Comparison of ENCODE assay signal across 9 mouse cellular contexts in the genomic region with DNA sequence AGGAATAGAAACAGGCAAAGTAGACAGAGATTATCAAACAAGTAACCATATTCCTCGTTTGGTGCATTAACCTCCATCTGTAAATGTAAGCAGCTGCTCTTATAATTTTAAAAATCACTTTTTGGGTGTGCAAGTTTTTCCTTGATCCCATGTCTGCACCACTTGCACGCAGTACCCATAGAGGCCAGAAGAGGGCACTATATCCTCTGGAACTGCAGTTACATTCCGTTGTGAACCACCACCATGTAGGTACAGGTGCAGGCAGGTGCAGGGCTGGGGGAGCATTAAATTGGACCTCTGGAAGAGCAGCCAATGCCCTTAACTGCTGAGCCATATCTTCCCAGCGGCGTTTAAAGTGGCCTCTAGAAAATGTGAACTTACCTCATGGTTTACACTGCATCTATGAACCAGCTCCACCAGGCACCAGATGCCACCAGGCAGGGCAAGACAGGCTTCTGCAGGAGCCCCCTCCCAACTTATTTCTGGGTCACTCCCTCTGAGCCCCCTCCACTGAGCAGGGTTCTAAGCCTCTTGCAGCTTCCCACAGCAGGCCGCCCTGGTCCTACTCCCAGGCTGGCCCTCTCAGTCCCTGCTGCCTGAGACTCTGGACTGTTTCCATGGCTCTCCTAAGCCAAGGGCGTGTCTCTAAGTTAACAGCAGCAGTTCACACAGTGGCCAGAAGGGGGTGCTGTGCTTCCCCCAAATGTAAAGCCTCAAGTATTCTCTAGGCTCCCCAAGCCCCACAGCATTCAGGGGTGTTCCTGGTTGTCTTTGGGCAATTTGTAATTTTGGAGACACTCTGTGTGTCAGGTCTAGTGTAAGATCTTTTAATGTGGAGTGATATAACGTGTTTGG. TPM values are rescaled to one million over a fixed set of nuclear protein-coding genes. Genes with fewer than 3 reads are reported as not detected.
DNase-seq lines count a peak whose midpoint lies in the region; ATAC-seq and TF ChIP-seq lines count a peak whose summit lies in the region.
"Had no signal": no experiment of that assay in that cellular context is flagged by ENCODE, and none has a peak within 500 bp of the region (broad histone marks: within the 10 kb centered on the region; RNA-seq: fewer than 3 reads in every experiment).

No protein-coding gene starts in this region.

- H3K9ac ChIP-seq in kidney, embryonic 15.5 days, result no peak overlapping the region
- H3K9ac ChIP-seq: heart, embryonic 15.5 days had no signal

- H3K27ac ChIP-seq in kidney, embryonic 15.5 days, result no peak overlapping the region
- no peak overlapping the region for H3K27ac ChIP-seq in embryonic facial prominence, embryonic 10.5 days (replicated peaks)
- H3K27ac ChIP-seq: heart, embryonic 15.5 days had no signal

- DNase-seq in kidney, adult 18-20 months, result peak; percentile 54
- DNase-seq in adrenal gland, postnatal 14 days, result peak; percentile 57
- DNase-seq in embryonic facial prominence, embryonic 10.5 days (ENCODE audit: low spot score), result peak; percentile 60
- peak; percentile 62 for DNase-seq in left cerebral cortex, postnatal 4 days
- peak; percentile 77 for DNase-seq in retina, postnatal 1 day

- WGBS in kidney, embryonic 15.5 days, result 9% methylated on average over 8 of the region's 8 CpGs
- WGBS in embryonic facial prominence, embryonic 10.5 days, result 9% methylated on average over 8 of the region's 8 CpGs

- ATAC-seq in kidney, embryonic 15.5 days (replicated peaks; ENCODE audit: low FRiP score), result no peak

- H3K4me1 ChIP-seq in kidney, embryonic 15.5 days, result peaks cover 5% of the 10 kb centered on the region
- peaks cover 4% of the 10 kb centered on the region; the same call in 1 of the 2 replicates for H3K4me1 ChIP-seq in E14TG2a.4 (replicated peaks; ENCODE audit: low read depth, low read length)
- peaks cover 9% of the 10 kb centered on the region for H3K4me1 ChIP-seq in embryonic facial prominence, embryonic 10.5 days
- H3K4me1 ChIP-seq: heart, embryonic 15.5 days had no signal

- H3K4me2 ChIP-seq in kidney, embryonic 15.5 days, result no peak overlapping the region
- H3K4me2 ChIP-seq: heart, embryonic 15.5 days had no signal

- intact Hi-C loops in left cerebral cortex, postnatal 4 days (cut with DNase I), result no loop called here

- no peaks in the 10 kb centered on the region for H3K9me3 ChIP-seq in kidney, embryonic 15.5 days (replicated peaks)
- H3K9me3 ChIP-seq in E14TG2a.4 (ENCODE audit: low read length), result peaks cover 28% of the 10 kb centered on the region
- no peaks in the 10 kb centered on the region for H3K9me3 ChIP-seq in embryonic facial prominence, embryonic 10.5 days
- H3K9me3 ChIP-seq: heart, embryonic 15.5 days had no signal

- no peaks in the 10 kb centered on the region for H3K36me3 ChIP-seq in kidney, embryonic 15.5 days
- no peaks in the 10 kb centered on the region for H3K36me3 ChIP-seq in E14TG2a.4 (ENCODE audit: insufficient read depth, low read length)
- H3K36me3 ChIP-seq in embryonic facial prominence, embryonic 10.5 days (replicated peaks), result no peaks in the 10 kb centered on the region
- H3K36me3 ChIP-seq: heart, embryonic 15.5 days had no signal

- H3K4me3 ChIP-seq in kidney, embryonic 15.5 days (replicated peaks), result no peak overlapping the region
- H3K4me3 ChIP-seq in E14TG2a.4 (replicated peaks; ENCODE audit: low read length), result no peak overlapping the region
- no peak overlapping the region for H3K4me3 ChIP-seq in embryonic facial prominence, embryonic 10.5 days
- H3K4me3 ChIP-seq: heart, embryonic 15.5 days; myocyte had no signal

- peak; percentile 96 for TF ChIP-seq CTCF in E14TG2a.4 (conservative IDR thresholded peaks at IDR 0.05; ENCODE audit: low read length)

- peaks cover 3% of the 10 kb centered on the region; the same call in 1 of the 2 replicates for H3K27me3 ChIP-seq in kidney, embryonic 15.5 days
- peaks cover 82% of the 10 kb centered on the region for H3K27me3 ChIP-seq in E14TG2a.4 (ENCODE audit: insufficient read depth, low read length)
- peaks cover 19% of the 10 kb centered on the region for H3K27me3 ChIP-seq in embryonic facial prominence, embryonic 10.5 days (replicated peaks; ENCODE audit: low read depth, poor library complexity, severe bottlenecking)

RNA-seq across cellular contexts. Expression of a gene that starts 10.2 kb away (rescaled TPM):
- polyA plus RNA-seq in kidney, embryonic 15.5 days (2015; fragmentation: Nextera tagmentation; extraction: Ambion mirVana), result 0.10 TPM in 1 of 2 replicates, not detected in the other
- not detected in 2 replicates for total RNA-seq in adrenal gland, postnatal 14 days (2021)
- polyA plus RNA-seq in embryonic facial prominence, embryonic 10.5 days (2016; fragmentation: Nextera tagmentation; extraction: Ambion mirVana), result not detected in 2 replicates
- total RNA-seq in left cerebral cortex, postnatal 4 days (2021), result not detected
- polyA plus RNA-seq: heart, embryonic 15.5 days; myocyte had no signal

RNA-seq across cellular contexts. Expression of a gene that starts 24.3 kb away (rescaled TPM):
- not detected in 2 replicates for polyA plus RNA-seq in kidney, embryonic 15.5 days (2015; fragmentation: Nextera tagmentation; extraction: Ambion mirVana)
- not detected in 2 replicates for total RNA-seq in adrenal gland, postnatal 14 days (2021)
- polyA plus RNA-seq in embryonic facial prominence, embryonic 10.5 days (2016; fragmentation: Nextera tagmentation; extraction: Ambion mirVana), result not detected in 2 replicates
- not detected for total RNA-seq in left cerebral cortex, postnatal 4 days (2021)
- polyA plus RNA-seq: heart, embryonic 15.5 days; myocyte had no signal

RNA-seq across cellular contexts. Expression of a gene that starts 24.6 kb away (rescaled TPM):
- 0.27 and 0.49 TPM in 2 replicates for polyA plus RNA-seq in kidney, embryonic 15.5 days (2015; fragmentation: Nextera tagmentation; extraction: Ambion mirVana)
- 0.89 and 1.8 TPM in 2 replicates for total RNA-seq in adrenal gland, postnatal 14 days (2021)
- polyA plus RNA-seq in embryonic facial prominence, embryonic 10.5 days (2016; fragmentation: Nextera tagmentation; extraction: Ambion mirVana), result 0.14 and 0.49 TPM in 2 replicates
- total RNA-seq in left cerebral cortex, postnatal 4 days (2021), result 1 to 10 TPM; 1.0 to 1.3 TPM

RNA-seq across cellular contexts. Expression of a gene that starts 41.6 kb away (rescaled TPM):
- polyA plus RNA-seq in kidney, embryonic 15.5 days (2015; fragmentation: Nextera tagmentation; extraction: Ambion mirVana), result not detected in 2 replicates
- total RNA-seq in adrenal gland, postnatal 14 days (2021), result not detected in 2 replicates
- polyA plus RNA-seq in embryonic facial prominence, embryonic 10.5 days (2016; fragmentation: Nextera tagmentation; extraction: Ambion mirVana), result not detected in 2 replicates
- total RNA-seq in left cerebral cortex, postnatal 4 days (2021), result not detected
- polyA plus RNA-seq: myocyte had no signal

RNA-seq across cellular contexts. Expression of a gene that starts 50.5 kb away (rescaled TPM):
- polyA plus RNA-seq in kidney, embryonic 15.5 days (2015; fragmentation: Nextera tagmentation; extraction: Ambion mirVana), result 0.68 and 0.81 TPM in 2 replicates
- not detected in 2 replicates for total RNA-seq in adrenal gland, postnatal 14 days (2021)
- polyA plus RNA-seq in embryonic facial prominence, embryonic 10.5 days (2016; fragmentation: Nextera tagmentation; extraction: Ambion mirVana), result not detected in 2 replicates
- not detected for total RNA-seq in left cerebral cortex, postnatal 4 days (2021)
- polyA plus RNA-seq: myocyte had no signal
